Mouse (Mus musculus): Measurements from ENCODE around the gene Plin2. TPM values are rescaled to one million over a fixed set of nuclear protein-coding genes. Genes with fewer than 3 reads are reported as not detected.
"Not testable (repeated sequence)": the region's sequence is repeated elsewhere in the genome, so short reads cannot be mapped to it uniquely, and the experiment has no call there.

The Plin2 gene
- polyA plus RNA-seq, 1 experiment: 25.5 TPM

- H3K27ac ChIP-seq (ENCODE audit: insufficient read depth, low read length); H3K4me3 ChIP-seq (replicated peaks; ENCODE audit: insufficient read depth, low read depth, low read length); DNase-seq; H3K27me3 ChIP-seq (ENCODE audit: control insufficient read depth, insufficient read depth, low read length); H3K4me1 ChIP-seq (ENCODE audit: control insufficient read depth, insufficient read depth, low read length): not testable (repeated sequence)
These were observed 35.5 kb downstream of the Plin2 start for GRCm38 (mm10) chr4:86634312-86634711.

GRCm38 (mm10) chr4:86632556-86632955 is 37.3 kb downstream of the Plin2 start:
- H3K4me1 ChIP-seq (ENCODE audit: control insufficient read depth, insufficient read depth, low read length); H3K27ac ChIP-seq (ENCODE audit: insufficient read depth, low read length); H3K4me3 ChIP-seq (replicated peaks; ENCODE audit: insufficient read depth, low read depth, low read length); DNase-seq; H3K27me3 ChIP-seq (ENCODE audit: control insufficient read depth, insufficient read depth, low read length): not testable (repeated sequence)
- 73% methylated on average over 5 of the region's 5 CpGs for WGBS

GRCm38 (mm10) chr4:86631831-86632230 is 38.0 kb downstream of the Plin2 start:
- Histone ChIP-seq H3K4me1 (ENCODE audit: control insufficient read depth, insufficient read depth, low read length) (no peaks in the 10 kb centered on the region), H3K27ac (ENCODE audit: insufficient read depth, low read length) (no peak overlapping the region), H3K4me3 (replicated peaks; ENCODE audit: insufficient read depth, low read depth, low read length) (no peak overlapping the region), H3K27me3 (ENCODE audit: control insufficient read depth, insufficient read depth, low read length) (no peaks in the 10 kb centered on the region)
- TF ChIP-seq CTCF (IDR thresholded peaks at IDR 0.05; ENCODE audit: borderline replicate concordance, insufficient read depth, low read depth, low read length) (no peak), POLR2A (IDR thresholded peaks at IDR 0.05; ENCODE audit: borderline replicate concordance, insufficient read depth, low read length) (no peak)
- no peak for DNase-seq
- 88% methylated on average over 4 of the region's 4 CpGs for WGBS

GRCm38 (mm10) chr4:86626496-86626895 is 43.4 kb downstream of the Plin2 start:
- not testable (repeated sequence) for H3K4me1 ChIP-seq (ENCODE audit: control insufficient read depth, insufficient read depth, low read length); H3K27me3 ChIP-seq (ENCODE audit: control insufficient read depth, insufficient read depth, low read length); H3K27ac ChIP-seq (ENCODE audit: insufficient read depth, low read length); H3K4me3 ChIP-seq (replicated peaks; ENCODE audit: insufficient read depth, low read depth, low read length); DNase-seq
- 89% methylated on average over 7 of the region's 7 CpGs for WGBS

GRCm38 (mm10) chr4:86625463-86625862 is 44.4 kb downstream of the Plin2 start:
- TF ChIP-seq CTCF (IDR thresholded peaks at IDR 0.05; ENCODE audit: borderline replicate concordance, insufficient read depth, low read depth, low read length): no peak
- TF ChIP-seq POLR2A (IDR thresholded peaks at IDR 0.05; ENCODE audit: borderline replicate concordance, insufficient read depth, low read length): no peak
- no peak for DNase-seq
- WGBS: 81% methylated on average over 5 of the region's 5 CpGs

GRCm38 (mm10) chr4:86622532-86622931 is 47.3 kb downstream of the Plin2 start:
- H3K4me3 ChIP-seq (replicated peaks; ENCODE audit: insufficient read depth, low read depth, low read length): not testable (repeated sequence)
- 96% methylated on average over 1 of the region's 1 CpGs for WGBS

More at GRCm38 (mm10) chr4:86625463-86625862, 44.4 kb downstream of the Plin2 start:
- Histone ChIP-seq H3K27ac (ENCODE audit: insufficient read depth, low read length) (no peak overlapping the region), H3K4me1 (ENCODE audit: control insufficient read depth, insufficient read depth, low read length) (no peaks in the 10 kb centered on the region), H3K4me3 (replicated peaks; ENCODE audit: insufficient read depth, low read depth, low read length) (no peak overlapping the region), H3K27me3 (ENCODE audit: control insufficient read depth, insufficient read depth, low read length) (no peaks in the 10 kb centered on the region)

GRCm38 (mm10) chr4:86622116-86622515 is 47.7 kb downstream of the Plin2 start:
- WGBS: 52% methylated on average over 3 of the region's 3 CpGs
- TF ChIP-seq POLR2A (IDR thresholded peaks at IDR 0.05; ENCODE audit: borderline replicate concordance, insufficient read depth, low read length) (no peak), CTCF (IDR thresholded peaks at IDR 0.05; ENCODE audit: borderline replicate concordance, insufficient read depth, low read depth, low read length) (no peak)
- no peaks in the 10 kb centered on the region for H3K4me1 ChIP-seq (ENCODE audit: control insufficient read depth, insufficient read depth, low read length)
- no peak overlapping the region for H3K27ac ChIP-seq (ENCODE audit: insufficient read depth, low read length)
- no peak overlapping the region for H3K4me3 ChIP-seq (replicated peaks; ENCODE audit: insufficient read depth, low read depth, low read length)
- no peak for DNase-seq
- H3K27me3 ChIP-seq (ENCODE audit: control insufficient read depth, insufficient read depth, low read length): no peaks in the 10 kb centered on the region

More at GRCm38 (mm10) chr4:86622532-86622931, 47.3 kb downstream of the Plin2 start:
- not testable (repeated sequence) for DNase-seq; H3K27me3 ChIP-seq (ENCODE audit: control insufficient read depth, insufficient read depth, low read length); H3K4me1 ChIP-seq (ENCODE audit: control insufficient read depth, insufficient read depth, low read length); H3K27ac ChIP-seq (ENCODE audit: insufficient read depth, low read length)

GRCm38 (mm10) chr4:86620506-86620905 is 49.4 kb downstream of the Plin2 start:
- Histone ChIP-seq H3K27ac (ENCODE audit: insufficient read depth, low read length) (no peak overlapping the region), H3K4me1 (ENCODE audit: control insufficient read depth, insufficient read depth, low read length) (no peaks in the 10 kb centered on the region), H3K27me3 (ENCODE audit: control insufficient read depth, insufficient read depth, low read length) (no peaks in the 10 kb centered on the region), H3K4me3 (replicated peaks; ENCODE audit: insufficient read depth, low read depth, low read length) (no peak overlapping the region)
- TF ChIP-seq CTCF (IDR thresholded peaks at IDR 0.05; ENCODE audit: borderline replicate concordance, insufficient read depth, low read depth, low read length): no peak
- TF ChIP-seq POLR2A (IDR thresholded peaks at IDR 0.05; ENCODE audit: borderline replicate concordance, insufficient read depth, low read length): no peak
- 71% methylated on average over 2 of the region's 2 CpGs for WGBS
- DNase-seq: no peak

- no peak for DNase-seq
- no peak for TF ChIP-seq CTCF (IDR thresholded peaks at IDR 0.05; ENCODE audit: borderline replicate concordance, insufficient read depth, low read depth, low read length)
- no peak for TF ChIP-seq POLR2A (IDR thresholded peaks at IDR 0.05; ENCODE audit: borderline replicate concordance, insufficient read depth, low read length)
- Histone ChIP-seq H3K27me3 (ENCODE audit: control insufficient read depth, insufficient read depth, low read length) (no peaks in the 10 kb centered on the region), H3K4me1 (ENCODE audit: control insufficient read depth, insufficient read depth, low read length) (no peaks in the 10 kb centered on the region), H3K4me3 (replicated peaks; ENCODE audit: insufficient read depth, low read depth, low read length) (peak overlapping the region; percentile 70), H3K27ac (ENCODE audit: insufficient read depth, low read length) (no peak overlapping the region)
- WGBS: 33% methylated on average over 8 of the region's 8 CpGs
These were observed 57.6 kb downstream of the Plin2 start for GRCm38 (mm10) chr4:86612289-86612620.
